Mouse (Mus musculus) forebrain, embryonic 12.5 days (tissue): Measurements from ENCODE around the gene Slc8a2. TPM values are rescaled to one million over a fixed set of nuclear protein-coding genes. Genes with fewer than 3 reads are reported as not detected.

Source experiments
- ATAC-seq: fragments of 200-750 bp; cut with Nextera tagmentation; 2 replicates; pipeline ENCODE4 v1.8.0; 2017; ENCODE audit warnings: moderate TSS enrichment; ENCODE audit not compliant: low FRiP score
- H3K27ac ChIP-seq: fragments of 300-500 bp; sonication (generic); 2 replicates; pipeline ENCODE4 v1.5.1; 2016; ENCODE audit warnings: mild to moderate bottlenecking
- H3K27me3 ChIP-seq: fragments of 300-500 bp; sonication (generic); 2 replicates; pipeline ENCODE4 v1.6.1; 2016; ENCODE audit warnings: mild to moderate bottlenecking
- H3K36me3 ChIP-seq: fragments of 300-500 bp; sonication (generic); replicated peaks from 2 replicates; pipeline ENCODE4 v1.6.1; 2016; ENCODE audit warnings: mild to moderate bottlenecking
- H3K4me1 ChIP-seq: fragments of 300-500 bp; sonication (generic); 2 replicates; pipeline ENCODE4 v1.6.1; 2016
- H3K4me2 ChIP-seq: fragments of 300-500 bp; sonication (generic); 2 replicates; pipeline ENCODE4 v1.6.1; 2016; ENCODE audit warnings: mild to moderate bottlenecking, moderate library complexity
- H3K4me3 ChIP-seq: fragments of 300-500 bp; sonication (generic); replicated peaks from 2 replicates; pipeline ENCODE4 v1.5.1; 2016; ENCODE audit warnings: mild to moderate bottlenecking
- H3K9ac ChIP-seq: fragments of 300-500 bp; sonication (generic); 2 replicates; pipeline ENCODE4 v1.6.1; 2016; ENCODE audit warnings: mild to moderate bottlenecking
- H3K9me3 ChIP-seq: fragments of 300-500 bp; sonication (generic); 2 replicates; pipeline ENCODE4 v1.6.1; 2016
- WGBS: fragments of 180-500 bp; shearing (Covaris S2); methylation state at CpG from one replicate; pipeline ENCODE4 v1.1.7; 2016; 5-methylcytosine and 5-hydroxymethylcytosine counted together
- polyA plus RNA-seq: library from polyadenylated mRNA; unstranded; fragments of >200 nt; fragmentation: Nextera tagmentation; extraction: Ambion mirVana; gene quantifications from 2 replicates; pipeline ENCODE4 v1.2.1, GENCODE M21; 2016

The Slc8a2 gene
- polyA plus RNA-seq, 1 experiment from 2014 or later: 0.66 TPM

DNA sequence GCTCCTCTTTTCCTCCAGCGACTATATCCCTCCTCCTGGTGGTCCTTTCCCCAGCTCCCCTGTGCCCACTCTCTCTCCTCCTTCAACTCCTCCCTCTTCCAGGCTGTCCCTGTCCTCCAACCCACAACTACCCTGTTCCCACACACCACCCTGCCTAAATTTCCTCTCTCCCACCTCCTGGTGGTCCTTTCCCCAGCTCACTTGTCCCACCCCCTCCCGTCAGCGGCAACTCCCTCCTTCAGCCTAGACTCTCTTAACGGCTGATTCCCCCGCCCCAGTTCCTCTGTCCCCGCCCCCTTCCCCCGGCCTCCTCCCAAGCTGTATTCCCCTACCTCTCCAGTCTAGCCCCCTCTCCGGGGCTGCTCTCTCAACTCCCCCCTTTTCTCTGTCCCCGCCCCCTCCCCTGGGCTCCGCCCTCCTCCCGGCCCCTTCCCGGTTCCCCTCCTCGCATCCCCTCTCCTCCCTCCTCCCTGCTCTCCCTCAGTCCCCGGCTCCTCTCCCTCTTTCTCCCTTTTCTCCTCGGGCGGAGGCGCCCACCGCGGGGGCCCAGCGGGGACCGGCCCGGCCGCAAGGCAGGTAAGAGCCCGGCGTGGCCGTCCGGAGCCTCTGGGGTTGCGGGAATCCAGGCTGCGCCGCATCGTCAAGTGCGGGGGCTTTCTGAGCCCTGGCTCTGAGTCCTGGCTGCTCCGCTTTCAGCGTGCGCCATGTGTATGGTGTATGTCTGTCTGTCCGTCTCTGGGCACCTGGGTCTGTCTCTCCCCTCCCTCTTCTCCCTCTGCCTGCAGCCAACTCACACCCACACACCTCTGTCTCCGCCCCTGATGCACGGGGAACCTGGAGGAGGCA, 443 bp downstream of the Slc8a2 start:
- Histone ChIP-seq H3K4me1 (peaks cover 63% of the 10 kb centered on the region), H3K27ac (peak overlapping the region; percentile 89), H3K9me3 (no peaks in the 10 kb centered on the region), H3K9ac (peak overlapping the region; percentile 87), H3K27me3 (peaks cover 3% of the 10 kb centered on the region; the same call in 1 of the 2 replicates), H3K36me3 (peaks cover 13% of the 10 kb centered on the region; the same call in 1 of the 2 replicates), H3K4me3 (peak overlapping the region; percentile 70), H3K4me2 (peak overlapping the region; percentile 89)
- peak; percentile 81 for ATAC-seq
- under 1% methylated on average over 35 of the region's 38 CpGs for WGBS

GRCm38 (mm10) chr7:16130956-16131634, 1.5 kb downstream of the Slc8a2 start:
- peaks cover 3% of the 10 kb centered on the region; the same call in 1 of the 2 replicates for H3K27me3 ChIP-seq
- ATAC-seq: no peak
- H3K27ac ChIP-seq: peak overlapping the region; percentile 68
- H3K4me3 ChIP-seq: peak overlapping the region; percentile 70
- WGBS: 43% methylated on average over 13 of the region's 13 CpGs
- H3K9me3 ChIP-seq: no peaks in the 10 kb centered on the region
- peaks cover 72% of the 10 kb centered on the region for H3K4me1 ChIP-seq
- H3K4me2 ChIP-seq: peak overlapping the region; percentile 89
- peak overlapping the region; percentile 87 for H3K9ac ChIP-seq
- peaks cover 9% of the 10 kb centered on the region; the same call in 1 of the 2 replicates for H3K36me3 ChIP-seq

DNA sequence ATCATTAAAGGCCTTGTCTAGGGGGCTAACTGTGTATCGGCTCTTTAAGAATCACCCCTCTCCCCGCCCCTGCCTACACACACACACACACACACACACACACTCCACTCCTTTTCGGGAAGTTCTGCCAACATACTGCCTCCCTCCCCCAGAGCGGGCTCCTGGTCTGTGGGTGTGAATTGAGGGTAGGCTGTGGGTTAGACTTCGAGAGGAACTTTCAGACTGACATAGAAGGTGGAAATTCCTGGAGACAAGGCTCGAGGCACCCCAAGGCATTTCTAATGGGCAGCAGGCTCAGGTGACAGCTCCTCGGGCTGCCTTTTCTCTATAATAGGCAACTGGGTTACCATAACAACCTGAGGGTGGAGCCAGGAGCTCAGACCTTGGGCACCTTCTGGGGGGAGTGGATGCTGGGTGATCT, 2.5 kb downstream of the Slc8a2 start:
- Histone ChIP-seq H3K4me2 (peak overlapping the region; percentile 89), H3K36me3 (peaks cover 5% of the 10 kb centered on the region; the same call in 1 of the 2 replicates), H3K4me3 (peak overlapping the region; percentile 70; the same call in 1 of the 2 replicates), H3K9ac (peak overlapping the region; percentile 33; the same call in 1 of the 2 replicates), H3K9me3 (no peaks in the 10 kb centered on the region), H3K27ac (peak overlapping the region; percentile 68; the same call in 1 of the 2 replicates), H3K4me1 (peaks cover 74% of the 10 kb centered on the region), H3K27me3 (peaks cover 3% of the 10 kb centered on the region; the same call in 1 of the 2 replicates)
- 8% methylated on average over 7 of the region's 7 CpGs for WGBS
- ATAC-seq: no peak

DNA sequence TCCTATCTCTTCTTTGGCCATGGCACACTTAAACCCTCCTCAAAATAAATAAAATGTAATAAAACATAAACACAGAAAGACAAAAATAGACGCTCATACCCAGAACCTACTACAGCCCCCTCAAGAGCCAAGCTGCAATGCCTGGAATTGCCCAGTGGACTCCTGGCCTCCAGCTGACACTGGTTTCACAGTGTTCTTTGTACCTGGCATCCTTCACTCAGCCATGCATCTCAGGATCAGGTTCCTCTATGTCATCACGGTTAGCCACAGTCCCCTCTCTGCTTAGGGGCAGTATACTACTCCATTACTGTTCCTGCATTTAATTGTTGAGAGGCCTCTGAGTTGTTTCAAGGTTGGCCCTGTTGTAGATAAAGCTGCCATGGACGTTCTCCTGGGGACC, 3.3 kb downstream of the Slc8a2 start:
- 69% methylated on average over 3 of the region's 3 CpGs for WGBS
- peak overlapping the region; percentile 33; the same call in 1 of the 2 replicates for H3K9ac ChIP-seq
- H3K27ac ChIP-seq: 0 out of 2 replicates have a peak overlapping the region, but pooled peaks have one; percentile 13
- no peak overlapping the region for H3K4me3 ChIP-seq
- ATAC-seq: no peak
- peaks cover 3% of the 10 kb centered on the region; the same call in 1 of the 2 replicates for H3K27me3 ChIP-seq
- H3K36me3 ChIP-seq: no peaks in the 10 kb centered on the region
- peaks cover 74% of the 10 kb centered on the region for H3K4me1 ChIP-seq
- peak overlapping the region; percentile 89 for H3K4me2 ChIP-seq
- no peaks in the 10 kb centered on the region for H3K9me3 ChIP-seq

DNA sequence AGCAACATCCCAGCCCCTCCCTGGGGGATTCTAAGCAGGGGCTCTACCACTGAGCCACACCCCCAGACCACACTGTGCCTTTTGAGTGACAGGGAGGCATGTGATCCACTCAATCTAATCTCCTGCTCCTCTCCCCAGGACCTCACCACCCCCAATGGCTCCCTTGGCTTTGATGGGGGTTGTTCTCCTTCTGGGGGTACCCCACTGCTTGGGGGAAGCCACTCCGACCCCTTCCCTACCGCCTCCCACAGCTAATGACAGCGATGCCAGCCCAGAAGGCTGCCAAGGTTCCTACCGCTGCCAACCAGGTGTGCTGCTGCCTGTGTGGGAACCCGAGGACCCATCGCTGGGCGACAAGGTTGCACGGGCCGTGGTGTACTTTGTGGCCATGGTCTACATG, 4.1 kb downstream of the Slc8a2 start:
- 94% methylated on average over 9 of the region's 9 CpGs for WGBS
- ATAC-seq: no peak
- Histone ChIP-seq H3K36me3 (no peaks in the 10 kb centered on the region), H3K4me2 (no peak overlapping the region; the same call in 1 of the 2 replicates), H3K9ac (no peak overlapping the region), H3K27ac (peak overlapping the region; percentile 80; the same call in 1 of the 2 replicates), H3K9me3 (no peaks in the 10 kb centered on the region), H3K4me1 (peaks cover 73% of the 10 kb centered on the region), H3K27me3 (peaks cover 3% of the 10 kb centered on the region; the same call in 1 of the 2 replicates), H3K4me3 (no peak overlapping the region)

DNA sequence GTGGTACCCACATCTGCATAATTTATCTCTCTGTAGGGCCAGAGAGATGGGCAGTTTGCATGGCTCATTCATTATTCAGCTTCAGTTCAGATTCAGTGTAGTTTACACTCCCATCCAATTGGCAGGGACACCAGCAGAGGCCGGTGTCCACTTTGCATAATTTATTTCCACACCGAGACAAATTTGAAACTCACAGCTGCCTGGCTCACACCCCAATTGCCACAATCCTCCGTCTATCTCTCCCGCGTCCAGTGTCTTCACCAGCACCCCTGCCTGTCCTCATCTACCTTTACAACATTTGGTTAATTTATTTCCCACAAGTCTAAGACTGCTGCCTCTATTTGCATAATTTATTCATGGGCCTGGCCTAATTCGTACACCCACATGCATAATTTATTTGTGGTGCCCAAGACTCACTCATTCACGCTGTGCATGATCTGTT, 5.3 kb downstream of the Slc8a2 start:
- H3K9ac ChIP-seq: no peak overlapping the region
- ATAC-seq: peak; percentile 48; the same call in 1 of the 2 replicates

GRCm38 (mm10) chr7:16146489-16147410, 17.1 kb downstream of the Slc8a2 start:
- Histone ChIP-seq H3K4me3 (no peak overlapping the region), H3K36me3 (peaks cover 11% of the 10 kb centered on the region), H3K4me1 (peaks cover 17% of the 10 kb centered on the region), H3K27me3 (no peaks in the 10 kb centered on the region; the same call in 1 of the 2 replicates), H3K9me3 (no peaks in the 10 kb centered on the region), H3K9ac (no peak overlapping the region), H3K27ac (peak overlapping the region; percentile 21; the same call in 1 of the 2 replicates), H3K4me2 (no peak overlapping the region)
- WGBS: 22% methylated on average over 27 of the region's 27 CpGs
- peak; percentile 62; the same call in 1 of the 2 replicates for ATAC-seq

More for the DNA sequence above, 5.3 kb downstream of the Slc8a2 start:
- Histone ChIP-seq H3K9me3 (no peaks in the 10 kb centered on the region), H3K27ac (peak overlapping the region; percentile 80), H3K27me3 (peaks cover 3% of the 10 kb centered on the region; the same call in 1 of the 2 replicates), H3K4me3 (peak overlapping the region; percentile 8; the same call in 1 of the 2 replicates), H3K4me1 (peaks cover 60% of the 10 kb centered on the region), H3K36me3 (0 out of 2 replicates have a peak, but pooled peaks cover 8% of the 10 kb centered on the region), H3K4me2 (peak overlapping the region; percentile 37)
- WGBS: 32% methylated on average over 7 of the region's 7 CpGs

DNA sequence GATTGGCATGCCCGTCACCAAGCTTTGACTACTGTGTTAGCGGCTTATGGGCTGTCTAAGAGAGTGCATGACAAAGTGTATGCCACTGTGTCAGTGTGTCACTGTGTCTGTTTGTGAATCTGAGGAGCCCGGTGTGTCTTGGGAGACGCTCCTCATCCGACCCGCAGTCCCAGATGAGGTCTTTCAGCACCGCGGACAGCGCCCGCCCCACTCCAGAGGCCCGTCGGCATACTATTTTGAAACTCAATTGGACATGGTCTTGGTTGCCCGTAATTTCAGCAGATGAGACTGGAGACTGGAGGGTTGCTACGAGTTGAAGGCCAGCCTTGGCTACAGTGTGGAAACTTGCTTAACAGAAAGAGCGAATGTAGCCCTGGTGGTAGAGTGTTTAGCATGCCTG, 18.0 kb downstream of the Slc8a2 start:
- peaks cover 17% of the 10 kb centered on the region for H3K4me1 ChIP-seq
- no peak overlapping the region for H3K9ac ChIP-seq
- H3K4me2 ChIP-seq: no peak overlapping the region
- 14% methylated on average over 15 of the region's 15 CpGs for WGBS
- peaks cover 10% of the 10 kb centered on the region for H3K36me3 ChIP-seq
- peak overlapping the region; percentile 21 for H3K27ac ChIP-seq
- ATAC-seq: 0 out of 2 replicates have a peak, but pooled peaks have one; percentile 28
- no peaks in the 10 kb centered on the region; the same call in 1 of the 2 replicates for H3K27me3 ChIP-seq
- H3K4me3 ChIP-seq: no peak overlapping the region
- no peaks in the 10 kb centered on the region for H3K9me3 ChIP-seq

DNA sequence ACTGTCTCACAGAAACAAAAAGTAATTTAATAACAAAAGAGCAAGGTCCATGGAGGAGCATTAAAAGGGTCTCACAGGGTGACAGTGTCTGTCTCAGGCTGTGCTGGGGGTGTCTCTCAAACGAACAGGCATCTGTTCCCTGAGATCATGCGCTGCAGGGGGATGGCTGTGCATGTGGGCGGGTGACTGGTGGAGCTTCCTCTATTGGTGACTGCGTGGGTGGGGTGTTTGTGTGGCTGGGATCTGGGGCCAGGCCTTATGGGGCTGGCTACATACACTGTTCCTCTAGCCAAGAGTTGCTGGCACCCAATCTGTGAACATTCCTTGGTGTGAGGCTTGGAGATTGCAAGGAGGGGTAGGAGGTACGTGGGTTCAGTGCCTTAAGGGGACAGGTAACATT, 19.6 kb downstream of the Slc8a2 start:
- Histone ChIP-seq H3K4me3 (no peak overlapping the region), H3K4me2 (no peak overlapping the region), H3K27me3 (no peaks in the 10 kb centered on the region; the same call in 1 of the 2 replicates), H3K27ac (no peak overlapping the region), H3K36me3 (peaks cover 10% of the 10 kb centered on the region), H3K9ac (no peak overlapping the region), H3K9me3 (no peaks in the 10 kb centered on the region), H3K4me1 (peaks cover 21% of the 10 kb centered on the region)
- no peak for ATAC-seq
- WGBS: 69% methylated on average over 5 of the region's 5 CpGs

GRCm38 (mm10) chr7:16150191-16151145, 20.8 kb downstream of the Slc8a2 start:
- H3K4me3 ChIP-seq: no peak overlapping the region
- WGBS: 75% methylated on average over 9 of the region's 9 CpGs
- no peaks in the 10 kb centered on the region for H3K27me3 ChIP-seq
- no peak overlapping the region for H3K27ac ChIP-seq
- no peak for ATAC-seq
- no peaks in the 10 kb centered on the region for H3K9me3 ChIP-seq
- H3K9ac ChIP-seq: no peak overlapping the region
- no peak overlapping the region for H3K4me2 ChIP-seq
- H3K4me1 ChIP-seq: peaks cover 21% of the 10 kb centered on the region
- H3K36me3 ChIP-seq: peaks cover under 1% of the 10 kb centered on the region; the same call in 1 of the 2 replicates
